10 mouse cellular contexts compared by ENCODE assay signal in genomic region chr9:75401593-75402504, GRCm38 (mm10). TPM values are rescaled to one million over a fixed set of nuclear protein-coding genes. Genes with fewer than 3 reads are reported as not detected.
DNase-seq lines count a peak whose midpoint lies in the region; ATAC-seq and TF ChIP-seq lines count a peak whose summit lies in the region.
"Had no signal": no experiment of that assay in that cellular context is flagged by ENCODE, and none has a peak within 500 bp of the region (broad histone marks: within the 10 kb centered on the region; RNA-seq: fewer than 3 reads in every experiment).

No protein-coding gene starts in this region.

- H3K4me1 ChIP-seq in liver, embryonic 12.5 days, result peaks cover 58% of the 10 kb centered on the region
- peaks cover 28% of the 10 kb centered on the region for H3K4me1 ChIP-seq in liver, postnatal 0 days (ENCODE audit: insufficient read depth)

- H3K4me3 ChIP-seq in liver, embryonic 12.5 days, result no peak overlapping the region
- no peak overlapping the region for H3K4me3 ChIP-seq in liver, postnatal 0 days (ENCODE audit: low read depth, low read length)

- no peaks in the 10 kb centered on the region for H3K27me3 ChIP-seq in liver, embryonic 12.5 days (replicated peaks)
- H3K27me3 ChIP-seq in liver, postnatal 0 days (ENCODE audit: insufficient read depth, low read length), result no peaks in the 10 kb centered on the region

- peak; percentile 50; the same call in 1 of the 2 replicates for ATAC-seq in liver, embryonic 12.5 days
- ATAC-seq in liver, postnatal 0 days, result no peak

- DNase-seq in adrenal gland, postnatal 14 days, result peak; percentile 48
- no peak for DNase-seq in adrenal gland, postnatal 4 days (ENCODE audit: low spot score in 2 of 2)
- no peak for DNase-seq in liver, postnatal 0 days
- DNase-seq in induced T-regulatory cell, adult 2 months (ENCODE audit: low read depth), result peak; percentile 82
- peak; percentile 35 to 62 for DNase-seq in thymus, adult 18-20 months
- DNase-seq in layer of hippocampus, adult 11-12 months (ENCODE audit: low spot score), result no peak
- no peak for DNase-seq in retina, postnatal 1 day
- DNase-seq: right cerebral cortex, adult 18-20 months had no signal

- WGBS in liver, embryonic 12.5 days (ENCODE audit: insufficient replicate concordance), result 51% methylated on average over 20 of the region's 20 CpGs
- WGBS in liver, postnatal 0 days (ENCODE audit: insufficient replicate concordance), result 44% methylated on average over 20 of the region's 20 CpGs

- TF ChIP-seq CTCF in liver, postnatal 0 days (IDR thresholded peaks at IDR 0.05; ENCODE audit: low read depth), result no peak

- H3K4me2 ChIP-seq in liver, embryonic 12.5 days, result no peak overlapping the region; the same call in 1 of the 2 replicates
- no peak overlapping the region for H3K4me2 ChIP-seq in liver, postnatal 0 days (ENCODE audit: low read depth, low read length)

- no peak for TF ChIP-seq EP300 in liver, postnatal 0 days (IDR thresholded peaks at IDR 0.05; ENCODE audit: low read depth)

- no peak overlapping the region for H3K27ac ChIP-seq in liver, embryonic 12.5 days
- H3K27ac ChIP-seq in liver, postnatal 0 days (ENCODE audit: low read depth), result no peak overlapping the region

- H3K9ac ChIP-seq in liver, embryonic 12.5 days, result no peak overlapping the region
- H3K9ac ChIP-seq in liver, postnatal 0 days (replicated peaks), result no peak overlapping the region

- peaks cover 21% of the 10 kb centered on the region for H3K36me3 ChIP-seq in liver, embryonic 12.5 days
- H3K36me3 ChIP-seq in liver, postnatal 0 days (replicated peaks; ENCODE audit: insufficient read depth, low read length), result peaks cover 7% of the 10 kb centered on the region

- no peaks in the 10 kb centered on the region for H3K9me3 ChIP-seq in liver, embryonic 12.5 days (replicated peaks)
- no peaks in the 10 kb centered on the region for H3K9me3 ChIP-seq in liver, postnatal 0 days (ENCODE audit: low read length)

RNA-seq across cellular contexts. Expression of gene Mapk6, which starts 8.0 kb away (rescaled TPM):
- 35.0 and 38.0 TPM in 2 replicates for total RNA-seq in adrenal gland, postnatal 14 days (2021)
- 10 to 100 TPM; 45.4 to 46.7 TPM for total RNA-seq in adrenal gland, postnatal 4 days (2021)
- 33.3 and 36.5 TPM in 2 replicates for polyA plus RNA-seq in liver, embryonic 12.5 days (2016; fragmentation: Nextera tagmentation; extraction: Ambion mirVana)
- polyA plus RNA-seq in liver, postnatal 0 days (2015; fragmentation: Nextera tagmentation; extraction: Ambion mirVana), result 17.2 and 18.4 TPM in 2 replicates

RNA-seq across cellular contexts. Expression of gene Leo1, which starts 39.5 kb away (rescaled TPM):
- 32.0 and 37.1 TPM in 2 replicates for total RNA-seq in adrenal gland, postnatal 14 days (2021)
- 10 to 100 TPM; 36.0 to 37.0 TPM for total RNA-seq in adrenal gland, postnatal 4 days (2021)
- 25.9 and 26.9 TPM in 2 replicates for polyA plus RNA-seq in liver, embryonic 12.5 days (2016; fragmentation: Nextera tagmentation; extraction: Ambion mirVana)
- polyA plus RNA-seq in liver, postnatal 0 days (2015; fragmentation: Nextera tagmentation; extraction: Ambion mirVana), result 10.5 and 11.3 TPM in 2 replicates

RNA-seq across cellular contexts. Expression of gene Bcl2l10, which starts 54.3 kb away (rescaled TPM):
- total RNA-seq in adrenal gland, postnatal 14 days (2021), result not detected in 2 replicates
- total RNA-seq in adrenal gland, postnatal 4 days (2021), result under 1 TPM in 1 of 2 experiments, not detected in 1; 0.25 TPM
- polyA plus RNA-seq in liver, embryonic 12.5 days (2016; fragmentation: Nextera tagmentation; extraction: Ambion mirVana), result not detected in 2 replicates
- polyA plus RNA-seq in liver, postnatal 0 days (2015; fragmentation: Nextera tagmentation; extraction: Ambion mirVana), result not detected in 2 replicates
- total RNA-seq: layer of hippocampus, adult 18-20 months had no signal

Comparison
In these comparisons a context has a peak if more than half of its experiments do, and no peak if none do; other contexts are left out.
1. DNase-seq: peak in adrenal gland, postnatal 14 days (single experiment), induced T-regulatory cell, adult 2 months (single experiment) and thymus, adult 18-20 months (2 of 2); none in adrenal gland, postnatal 4 days (0 of 2), liver, postnatal 0 days (single experiment), layer of hippocampus, adult 11-12 months (single experiment) and retina, postnatal 1 day (single experiment).